Mouse (Mus musculus) 416B (cell line): ENCODE data around the gene Hadhb.
"Not testable (repeated sequence)": the region's sequence is repeated elsewhere in the genome, so short reads cannot be mapped to it uniquely, and the experiment has no call there.

Experiments used
- DNase-seq: peaks from one replicate; pipeline ENCODE4 v3.0.0; 2011; ENCODE audit warnings: low read depth

Gene Hadhb

GRCm38 (mm10) chr5:30175811-30176210 lies 20.8 kb downstream of the Hadhb start:
- DNase-seq = no peak

- peak; percentile 20 for DNase-seq
These were observed 32.8 kb downstream of the Hadhb start for GRCm38 (mm10) chr5:30187687-30188485.

GRCm38 (mm10) chr5:30192452-30192851 lies 37.4 kb downstream of the Hadhb start:
- peak; percentile 54 for DNase-seq

GRCm38 (mm10) chr5:30195340-30195739 lies 40.3 kb downstream of the Hadhb start:
- DNase-seq = no peak

GRCm38 (mm10) chr5:30198257-30198656 lies 43.2 kb downstream of the Hadhb start:
- DNase-seq = peak; percentile 79

GRCm38 (mm10) chr5:30201521-30201920 lies 46.5 kb downstream of the Hadhb start:
- peak; percentile 79 for DNase-seq

- DNase-seq = peak; percentile 56
These were observed 47.2 kb downstream of the Hadhb start for GRCm38 (mm10) chr5:30202221-30202620.

- DNase-seq = no peak
These were observed 48.3 kb downstream of the Hadhb start for GRCm38 (mm10) chr5:30203216-30203885.

GRCm38 (mm10) chr5:30204441-30204840 lies 49.4 kb downstream of the Hadhb start:
- DNase-seq = no peak

GRCm38 (mm10) chr5:30205034-30205433 lies 50.0 kb downstream of the Hadhb start:
- DNase-seq = no peak

GRCm38 (mm10) chr5:30205493-30205892 lies 50.4 kb downstream of the Hadhb start, which contains the start of gene Adgrf3:
Gene Adgrf3 (minus strand): TSS chr5:30205722.
- no peak for DNase-seq

- DNase-seq = peak; percentile 82
These were observed 52.2 kb downstream of the Hadhb start for GRCm38 (mm10) chr5:30207276-30207675.

- not testable (repeated sequence) for DNase-seq
These were observed 55.7 kb downstream of the Hadhb start for GRCm38 (mm10) chr5:30210758-30211157.

GRCm38 (mm10) chr5:30214889-30215288 lies 59.8 kb downstream of the Hadhb start:
- DNase-seq = peak; percentile 74

- DNase-seq = peak; percentile 65
These were observed 60.9 kb downstream of the Hadhb start for GRCm38 (mm10) chr5:30215970-30216369.

GRCm38 (mm10) chr5:30219715-30220114 lies 64.7 kb downstream of the Hadhb start:
- DNase-seq = no peak

GRCm38 (mm10) chr5:30220666-30221065 lies 65.6 kb downstream of the Hadhb start:
- no peak for DNase-seq

GRCm38 (mm10) chr5:30222681-30223080 lies 67.6 kb downstream of the Hadhb start:
- DNase-seq = peak; percentile 63

- DNase-seq = peak; percentile 73
These were observed 75.9 kb downstream of the Hadhb start for GRCm38 (mm10) chr5:30230901-30231300.

GRCm38 (mm10) chr5:30231891-30232270 lies 76.8 kb downstream of the Hadhb start:
- DNase-seq = no peak

- peak; percentile 99 for DNase-seq
These were observed 77.4 kb downstream of the Hadhb start, which contains the start of gene Selenoi for GRCm38 (mm10) chr5:30232271-30232971. Gene Selenoi (plus strand): TSS chr5:30232581.

- peak; percentile 55 for DNase-seq
These were observed 78.0 kb downstream of the Hadhb start for GRCm38 (mm10) chr5:30233042-30233441.

- peak; percentile 93 for DNase-seq
These were observed 78.9 kb downstream of the Hadhb start for GRCm38 (mm10) chr5:30233979-30234378.
